Mouse (Mus musculus): ENCODE data around the gene Tmem184b.

DNA sequence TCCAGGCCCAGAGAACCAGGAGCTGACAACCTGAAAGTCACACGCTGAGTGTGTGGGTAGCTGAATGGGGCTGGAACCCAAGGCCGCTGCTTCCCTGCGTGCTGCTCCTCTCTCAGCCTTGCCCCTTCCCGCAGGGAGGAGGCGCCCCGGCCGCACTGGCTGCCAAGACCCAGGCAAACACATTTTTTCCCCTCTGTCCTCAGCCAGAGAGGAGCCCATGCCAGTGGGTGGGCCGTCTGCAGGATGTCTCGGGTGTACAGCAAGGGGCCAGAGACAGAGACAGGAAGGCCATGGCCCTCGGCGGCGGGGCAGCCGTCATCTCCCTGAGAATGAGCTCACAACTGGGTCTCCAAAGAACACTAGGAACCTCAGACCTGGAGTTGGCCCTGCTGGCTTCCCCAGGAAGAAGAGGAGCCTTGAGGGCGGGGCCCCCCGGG, 52.0 kb downstream of the Tmem184b start:
- TF ChIP-seq USF1 (IDR thresholded peaks at IDR 0.05; ENCODE audit: low read depth) (no peak), CTCF (IDR thresholded peaks at IDR 0.05; ENCODE audit: control insufficient read depth, insufficient read depth, insufficient read length) (no peak), CEBPB (IDR thresholded peaks at IDR 0.05; ENCODE audit: low read depth) (no peak), MAX (IDR thresholded peaks at IDR 0.05) (no peak), MYOG (IDR thresholded peaks at IDR 0.05; ENCODE audit: control insufficient read depth, extremely low read depth, insufficient read length) (no peak)
